Mouse (Mus musculus) lung, postnatal 36 days (tissue): Measurements from ENCODE around the gene Eif2s3y.

Experiments used
- DNase-seq: peaks from one replicate; pipeline ENCODE4 v3.0.0; 2022; ENCODE audit warnings: mixed read lengths

Eif2s3y gene

DNA sequence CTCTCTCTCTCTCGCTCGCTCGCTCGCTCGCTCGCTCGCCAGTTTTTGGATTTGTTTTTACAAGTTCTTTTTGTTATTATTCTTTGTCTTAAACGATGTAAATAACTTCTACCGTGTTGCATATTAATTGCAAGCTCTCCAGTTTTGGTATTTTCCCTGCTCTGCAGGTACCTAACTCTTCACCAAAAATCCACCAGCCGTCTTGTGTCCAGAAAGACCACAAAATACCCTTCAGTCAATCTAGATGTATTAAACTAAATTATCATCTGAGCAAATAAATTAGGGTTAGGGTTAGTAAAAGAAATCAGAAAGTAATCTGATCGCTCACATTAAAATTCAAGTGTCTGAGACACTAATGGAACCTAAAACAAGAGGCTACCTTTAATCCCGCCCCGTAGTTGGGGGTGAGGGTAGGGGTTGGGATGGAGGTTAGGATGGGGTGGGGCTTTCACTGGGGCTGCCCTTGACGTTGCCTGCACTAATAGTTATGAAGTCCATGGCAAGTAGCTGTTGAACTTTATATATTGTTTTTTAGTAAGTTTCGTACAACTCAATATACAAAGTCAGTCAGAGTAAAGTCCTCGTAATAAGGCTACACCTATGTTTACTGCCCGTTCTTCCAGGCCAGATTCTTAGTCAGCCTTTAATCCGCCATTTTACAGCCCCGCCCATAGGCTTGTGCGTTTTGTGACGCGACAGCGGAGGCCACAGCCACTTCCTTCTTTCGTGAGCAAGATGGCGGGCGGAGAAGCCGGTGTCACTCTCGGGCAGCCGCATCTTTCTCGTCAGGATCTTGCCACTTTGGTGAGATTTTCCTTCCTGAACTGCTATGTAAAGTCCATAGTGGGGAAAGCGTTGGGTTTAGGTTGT is at the start of gene Eif2s3y:
TSS of gene Eif2s3y (plus strand) at position 662 of the 870 bp plus-strand sequence.
- DNase-seq, result no peak
